Mouse (Mus musculus) right cerebral cortex, postnatal 4 days (tissue): ENCODE measurements around the gene Pum1.

ENCODE experiments used
- DNase-seq: peaks from one replicate; pipeline ENCODE4 v3.0.0-alpha.2; 2022

Gene Pum1

DNA sequence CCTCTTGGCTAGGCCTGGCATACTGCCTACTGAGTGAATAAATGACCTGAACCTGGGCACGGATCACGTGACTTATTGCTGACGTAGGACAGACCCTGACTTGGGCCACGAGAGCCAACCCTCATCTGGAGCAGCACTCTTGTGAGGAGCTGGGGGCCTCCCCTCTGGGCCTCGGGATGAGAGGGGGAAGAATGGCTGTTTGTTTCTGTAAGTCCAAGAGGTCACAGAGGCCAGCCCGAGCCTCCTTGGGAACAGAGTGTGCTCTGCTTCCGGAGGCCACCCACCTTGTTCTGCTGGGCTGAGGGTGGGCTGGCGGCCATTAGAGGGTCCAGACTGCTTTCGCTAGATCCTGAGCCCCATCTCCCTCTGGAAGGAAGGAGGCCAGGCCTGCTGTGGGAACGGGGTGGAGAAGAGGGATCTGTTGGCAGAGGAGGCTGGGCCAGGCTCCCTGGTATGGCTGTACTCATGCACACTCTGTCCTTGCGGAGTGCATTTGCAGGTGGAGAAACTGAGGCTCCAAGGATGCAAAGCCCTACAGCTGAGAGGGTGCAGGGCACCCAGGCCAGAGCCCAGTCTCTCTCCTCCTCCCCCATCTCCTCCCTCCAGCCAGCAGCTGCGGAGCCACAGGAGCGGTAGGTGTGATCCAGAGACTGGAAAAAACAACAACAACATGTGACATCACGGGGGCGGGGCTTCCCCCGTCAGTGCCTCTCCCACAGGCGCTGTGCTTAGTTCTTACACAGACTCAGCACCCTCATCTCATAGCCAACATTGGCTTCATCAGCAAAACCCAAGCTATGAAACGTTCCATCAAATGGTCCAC is 165.9 kb downstream of the Pum1 start:
- no peak for DNase-seq
